Mouse (Mus musculus) left cerebral cortex, postnatal 14 days (tissue): ENCODE measurements around the gene Phkg1. TPM values are rescaled to one million over a fixed set of nuclear protein-coding genes. Genes with fewer than 3 reads are reported as not detected.

Experiments used
- DNase-seq, 2 experiments: peaks; one replicate each; pipeline ENCODE4 v3.0.0; 2021 to 2022; ENCODE audit warnings: low spot score in 2 of 2, mixed read lengths in 1 of 2
- intact Hi-C: fragments of 180-260 bp; cut with DNase I; formaldehyde crosslinking; loops from one replicate; pipeline ENCODE4 v1.15.1; 2025
- total RNA-seq, 2 experiments: library from RNA; stranded (reverse); gene quantifications; 2 replicates each; pipeline ENCODE4 v1.2.3; 2021

Phkg1 gene
- total RNA-seq, 2 experiments from 2014 or later: 10.5 to 10.9 TPM

- DNase-seq: no peak
- intact Hi-C loops: no loop called here
These were observed 43.2 kb downstream of the Phkg1 start for GRCm38 (mm10) chr5:129855163-129855562.

DNA sequence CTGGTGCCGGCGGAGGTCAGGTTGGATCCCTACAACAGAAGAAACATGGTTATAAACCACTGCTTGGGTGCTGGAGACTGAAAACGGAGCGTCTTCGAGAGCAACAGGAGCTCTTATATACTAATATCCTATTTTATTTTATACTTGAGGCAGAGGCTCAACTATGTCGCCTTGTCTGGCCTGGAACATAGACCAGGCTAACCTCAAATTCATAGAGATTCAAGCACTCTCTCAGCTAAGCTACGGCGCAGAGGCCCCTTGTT, 50.9 kb downstream of the Phkg1 start:
- DNase-seq: no peak
- intact Hi-C loops: no loop called here

DNA sequence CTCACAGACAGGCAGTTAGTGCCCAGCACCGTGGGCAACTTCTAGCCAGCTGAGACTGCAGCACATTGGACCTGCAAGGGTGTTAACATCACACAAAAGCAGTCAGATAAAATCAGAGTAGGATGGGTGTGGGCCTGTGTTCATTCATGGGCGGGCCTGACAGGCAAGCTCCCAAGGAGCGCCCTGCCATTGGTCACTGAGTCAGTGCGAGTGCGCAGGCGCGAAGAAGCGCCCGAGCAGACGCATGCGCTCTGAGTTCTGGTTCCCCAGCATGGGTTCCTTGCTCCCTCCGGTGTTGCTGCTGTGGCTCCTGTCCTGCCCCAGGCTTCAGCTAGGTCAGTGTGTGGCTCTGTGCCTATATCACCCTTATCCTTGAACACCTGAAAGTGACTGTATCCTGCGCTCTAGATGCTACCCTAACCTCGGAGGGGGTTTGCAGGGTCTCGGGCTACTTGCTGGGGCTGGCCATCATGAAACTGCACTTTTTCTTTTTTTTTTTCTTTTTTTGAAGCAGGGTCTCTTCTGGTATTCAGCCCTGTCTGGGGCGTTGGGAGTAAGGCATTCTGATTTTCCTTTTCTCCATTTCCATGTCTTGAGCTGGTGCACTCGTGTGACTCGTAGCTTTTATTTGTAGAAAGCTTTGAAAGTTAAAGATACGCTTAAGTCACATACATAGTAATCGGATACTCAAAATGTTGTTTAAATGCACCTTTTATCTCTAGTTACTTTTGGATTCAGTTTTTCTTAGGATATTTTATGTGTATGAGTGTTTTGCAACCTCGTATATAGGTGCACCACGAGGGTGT, 51.4 kb downstream of the Phkg1 start, which contains the start of gene Sumf2:
Gene Sumf2 (plus strand): TSS at position 235 of the 806 bp plus-strand sequence.
- DNase-seq: peak; percentile 97
- intact Hi-C loops: no loop called here

DNA sequence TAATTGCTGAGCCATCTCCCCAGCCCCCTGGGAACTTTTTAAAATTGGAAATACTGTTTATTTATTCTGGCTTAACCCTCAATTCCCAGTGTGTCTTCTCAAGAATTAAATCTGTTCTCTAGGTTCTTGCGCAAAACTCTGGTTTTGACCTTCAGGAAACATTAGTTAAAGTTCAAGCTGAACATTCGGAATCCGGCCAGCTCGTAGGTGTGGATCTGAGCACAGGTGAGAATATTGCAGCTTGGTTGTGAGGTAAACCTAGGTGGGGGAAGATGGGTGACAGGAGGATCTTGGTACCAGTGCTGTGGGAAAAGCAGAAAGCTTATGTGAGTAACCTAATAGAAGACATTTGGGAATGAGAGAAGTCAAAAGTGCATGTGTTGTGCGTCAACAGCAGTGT, 53.5 kb downstream of the Phkg1 start:
- DNase-seq: no peak
- intact Hi-C loops: no loop called here

Other genes starting within 250 kb of the Phkg1 start
- gene Zfp11, start 228.4 kb downstream of the Phkg1 start, total RNA-seq: 1 to 10 TPM; 7.0 to 7.1 TPM
- gene Sept14, start 190.0 kb downstream of the Phkg1 start, total RNA-seq: not detected
- gene Mrps17, start 183.1 kb downstream of the Phkg1 start, total RNA-seq: 10 to 100 TPM; 79.3 to 85.1 TPM
- gene Nipsnap2, start 173.5 kb downstream of the Phkg1 start, total RNA-seq: 10 to 100 TPM; 72.2 to 84.1 TPM
- 10 to 100 TPM; 25.4 to 26.0 TPM for gene Psph, start 111.1 kb downstream of the Phkg1 start, total RNA-seq
- gene Sumf2, start 51.6 kb downstream of the Phkg1 start, total RNA-seq: 10 to 100 TPM; 19.0 to 24.0 TPM
- gene Chchd2, start 11.1 kb downstream of the Phkg1 start, total RNA-seq: 100 to 1,000 TPM; 413 to 428 TPM
- 1 to 10 TPM; 4.0 to 4.4 TPM for gene Zbed5, start 2.8 kb downstream of the Phkg1 start, total RNA-seq
- gene Nupr1l, start 10.0 kb upstream of the Phkg1 start, total RNA-seq: 1 to 10 TPM; 1.8 to 3.4 TPM
- 10 to 100 TPM; 48.6 to 53.5 TPM for gene Vkorc1l1, start 43.4 kb upstream of the Phkg1 start, total RNA-seq
- gene Gusb, start 104.5 kb upstream of the Phkg1 start, total RNA-seq: 10 to 100 TPM; 12.4 to 12.9 TPM
- gene Asl, start 130.7 kb upstream of the Phkg1 start, total RNA-seq: 10 to 100 TPM; 14.7 to 19.8 TPM
- 10 to 100 TPM; 30.1 to 33.7 TPM for gene Crcp, start 130.7 kb upstream of the Phkg1 start, total RNA-seq
- 10 to 100 TPM; 36.1 to 40.8 TPM for gene Tpst1, start 174.8 kb upstream of the Phkg1 start, total RNA-seq
- 10 to 100 TPM; 12.1 to 14.5 TPM for gene Kctd7, start 246.3 kb upstream of the Phkg1 start, total RNA-seq